Mouse (Mus musculus): ENCODE measurements around the gene Porcn.
A peak's percentile ranks its signal among the peaks of the same experiment; 100 is the strongest.

The Porcn gene

DNA sequence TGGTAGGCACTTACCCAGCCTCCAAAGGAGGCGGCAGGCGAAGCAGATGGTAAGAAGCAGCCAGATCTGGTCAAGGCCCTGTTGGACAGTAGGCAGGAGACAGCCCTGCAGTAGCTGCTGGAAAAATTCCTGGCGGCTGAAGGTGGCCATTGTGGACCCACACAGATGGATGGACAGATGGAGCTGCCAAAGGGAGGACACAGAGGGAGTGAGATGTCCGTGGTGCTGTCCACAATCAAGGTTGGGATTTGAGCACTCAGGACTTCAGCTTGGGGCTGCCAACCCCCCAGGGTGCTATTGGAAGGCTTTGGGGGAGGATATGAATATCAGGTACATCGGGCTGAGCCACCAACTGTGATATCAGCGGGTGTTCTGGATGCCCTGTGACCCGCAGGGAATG lies 774 bp downstream of the Porcn start:
- DNase-seq (ENCODE audit: low spot score in 2 of 2), result no peak

GRCm38 (mm10) chrX:8205088-8205487 lies 1.2 kb downstream of the Porcn start:
- no peak for DNase-seq (ENCODE audit: low spot score in 2 of 2)

DNA sequence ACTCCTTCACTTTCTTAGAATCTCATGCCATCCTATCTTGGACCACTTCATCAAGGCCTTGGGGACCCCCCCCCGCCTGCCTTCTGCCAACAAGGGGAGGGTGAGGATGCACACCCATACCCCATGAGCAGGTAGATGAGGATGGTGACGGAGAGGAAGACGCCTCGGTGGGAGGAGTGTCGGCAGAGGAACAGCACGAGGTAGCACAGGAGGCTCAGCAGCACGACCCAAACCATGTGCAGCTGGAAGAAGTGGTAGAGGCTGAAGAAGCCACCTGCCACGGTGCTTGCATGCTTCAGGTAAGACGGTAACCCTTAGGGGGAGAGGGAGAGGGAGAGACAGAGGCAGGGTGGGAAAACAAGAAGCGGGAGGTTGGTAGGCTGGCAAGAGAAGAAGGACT lies 2.2 kb downstream of the Porcn start:
- no peak for DNase-seq (ENCODE audit: low spot score in 2 of 2)

GRCm38 (mm10) chrX:8203105-8203504 lies 3.2 kb downstream of the Porcn start:
- DNase-seq (ENCODE audit: low spot score in 2 of 2), result no peak

- no peak for DNase-seq (ENCODE audit: low spot score in 2 of 2)
These were observed 13.0 kb downstream of the Porcn start, which contains the start of gene Ebp for GRCm38 (mm10) chrX:8193419-8193723. Gene Ebp (minus strand): TSS chrX:8193512.

DNA sequence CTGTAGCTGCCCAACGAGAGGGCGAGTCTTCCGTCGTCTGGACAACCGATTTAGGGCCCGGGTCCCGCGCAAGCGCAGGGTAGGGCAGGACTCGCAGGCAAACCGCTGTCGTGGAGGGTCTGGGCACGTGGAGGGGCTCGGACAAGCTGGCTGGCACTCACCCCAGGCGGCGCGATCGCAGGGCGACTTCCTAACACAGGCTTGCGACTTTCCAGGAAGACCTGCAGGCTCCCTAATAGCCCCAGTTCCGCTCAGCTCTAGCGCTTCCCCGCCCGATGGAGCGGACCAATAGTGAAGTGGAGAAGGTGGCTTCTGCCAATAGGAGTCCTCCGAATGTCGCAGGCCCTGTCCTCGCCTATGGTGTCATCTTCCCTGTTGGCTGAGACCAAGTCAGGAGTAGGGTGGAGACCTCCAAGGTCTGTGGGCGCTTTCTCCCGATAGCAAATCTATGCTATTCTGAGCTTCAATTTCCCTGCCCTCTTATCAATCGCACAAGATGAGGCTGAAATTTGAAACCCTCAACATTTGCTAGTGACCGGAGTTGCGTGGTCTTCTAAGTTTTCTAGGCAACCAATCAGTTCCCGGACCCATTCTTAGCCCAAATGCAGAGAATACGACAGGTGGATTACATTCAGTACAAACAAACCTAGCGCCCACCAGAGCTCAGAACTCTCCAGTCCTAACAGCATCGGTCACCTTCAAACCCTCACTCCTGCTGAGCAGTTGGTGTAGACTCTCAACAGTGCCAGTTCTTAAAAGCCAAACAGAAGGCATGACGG lies 13.5 kb downstream of the Porcn start:
- peak; percentile 55 to 61 for DNase-seq (ENCODE audit: low spot score in 2 of 2)

DNA sequence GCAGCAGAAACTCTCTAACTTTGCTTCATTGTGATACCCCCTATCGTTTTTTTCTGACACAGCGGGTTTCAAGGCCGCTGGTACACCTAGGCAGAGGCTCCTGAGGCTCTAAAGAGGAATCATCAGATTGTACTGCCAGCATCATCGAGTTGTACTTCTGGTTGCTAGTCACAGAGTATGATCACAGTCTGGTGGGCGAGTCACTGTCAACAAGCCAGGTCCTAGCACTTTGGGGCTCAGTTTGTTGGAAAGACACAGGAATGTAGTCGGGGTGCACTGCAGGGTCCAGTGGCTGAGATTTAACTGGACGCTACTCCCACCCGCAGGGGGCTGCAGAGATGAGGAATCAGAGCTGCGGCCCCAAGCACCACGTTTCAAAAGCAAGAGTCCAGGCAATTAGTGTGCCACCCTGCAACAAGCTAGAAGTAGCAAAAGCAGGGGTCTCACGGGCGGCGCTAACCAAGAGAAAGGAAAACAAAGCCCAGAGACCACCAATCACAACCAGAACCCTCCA lies 14.1 kb downstream of the Porcn start:
- no peak for DNase-seq (ENCODE audit: low spot score in 2 of 2)

DNA sequence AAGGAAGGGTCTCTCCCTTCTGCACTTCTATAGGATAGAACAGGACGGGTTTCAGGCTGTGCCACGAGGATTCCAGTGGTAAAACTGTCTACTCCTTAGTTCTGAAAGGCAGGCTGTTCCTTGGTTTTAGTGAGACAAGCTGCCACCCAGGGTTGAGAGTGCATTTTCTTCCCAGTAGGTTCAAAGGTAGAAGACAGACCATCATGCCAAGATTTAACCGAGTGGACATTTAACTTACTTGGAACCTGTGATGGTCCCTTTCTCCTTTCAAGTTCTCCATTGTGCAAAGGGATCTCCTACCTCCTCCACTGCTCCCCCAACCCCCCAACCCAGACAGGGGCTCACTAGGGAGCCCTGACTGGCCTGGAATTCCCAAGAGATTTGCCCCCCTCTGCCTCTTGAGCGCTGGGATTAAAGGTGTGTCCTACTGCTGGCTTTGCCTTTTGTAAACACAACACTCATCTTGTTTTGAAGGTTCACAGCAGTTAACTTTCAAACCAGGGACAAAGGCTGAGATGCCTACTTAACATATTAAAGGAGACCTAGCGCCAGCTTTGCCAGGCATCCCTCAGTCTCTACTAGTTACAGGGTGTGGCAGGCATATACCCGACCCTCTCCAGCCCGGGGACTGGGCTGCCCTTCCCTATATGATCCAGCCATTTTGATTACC lies 23.3 kb downstream of the Porcn start:
- DNase-seq (ENCODE audit: low spot score in 2 of 2), result no peak

DNA sequence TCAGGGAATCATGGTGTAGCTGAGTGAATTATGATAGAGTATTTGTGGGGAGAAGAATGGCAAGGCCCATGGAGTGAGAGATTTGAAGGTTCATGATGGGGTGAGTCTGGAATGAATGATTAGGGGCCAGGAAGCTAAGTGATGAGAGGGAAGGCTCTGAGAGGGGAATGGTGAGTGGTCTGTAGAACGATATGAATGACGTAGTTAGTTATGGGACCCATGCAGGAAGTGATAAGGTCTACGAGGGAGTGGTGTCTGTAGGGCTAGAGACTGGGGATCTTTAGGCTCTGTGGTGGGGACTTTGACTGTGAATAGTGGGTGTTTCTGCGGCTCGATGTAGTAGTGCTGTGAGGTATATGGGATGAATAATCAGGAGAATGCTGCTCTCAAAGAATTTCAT lies 26.7 kb downstream of the Porcn start:
- DNase-seq (ENCODE audit: low spot score in 2 of 2), result no peak

DNA sequence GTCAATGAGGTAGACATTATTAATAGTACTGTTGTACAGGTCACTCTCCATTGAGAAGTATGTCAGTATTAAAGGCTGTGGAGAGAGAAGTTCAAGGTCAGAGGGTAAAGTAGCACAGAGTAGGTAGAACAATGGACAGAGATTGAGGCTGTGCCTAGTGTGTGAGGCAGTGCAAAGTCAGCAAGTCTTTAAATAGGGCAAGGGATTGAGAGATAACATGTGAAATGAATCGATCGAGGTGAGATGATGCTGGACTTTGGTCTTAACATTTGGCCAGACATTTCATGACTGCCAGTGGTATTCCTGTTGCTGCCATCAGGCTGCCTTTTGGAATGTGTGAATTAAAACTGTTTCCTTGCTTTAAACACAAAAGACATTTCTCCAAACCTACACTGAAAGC lies 27.5 kb downstream of the Porcn start:
- DNase-seq (ENCODE audit: low spot score in 2 of 2), result no peak

GRCm38 (mm10) chrX:8175504-8176385 lies 30.6 kb downstream of the Porcn start, which contains the start of gene Tbc1d25:
Gene Tbc1d25 (minus strand): TSS chrX:8176181.
- peak; percentile 63 to 67 for DNase-seq (ENCODE audit: low spot score in 2 of 2)

DNA sequence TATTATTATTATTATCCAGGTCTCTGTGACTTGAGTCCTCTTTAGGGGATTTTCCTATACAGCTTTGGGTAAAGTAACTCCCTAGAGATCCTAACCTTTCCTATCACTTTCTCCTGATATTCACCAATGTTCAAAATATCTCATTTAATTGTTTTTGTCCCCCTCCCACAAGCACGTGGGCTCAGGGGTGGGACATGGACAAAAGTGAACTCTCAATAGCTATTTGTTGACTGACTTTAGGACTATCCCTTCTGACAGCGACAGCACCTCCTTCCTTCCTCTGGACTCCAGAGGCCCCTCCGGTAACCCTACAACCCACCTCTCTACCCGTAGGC lies 31.2 kb downstream of the Porcn start:
- DNase-seq (ENCODE audit: low spot score in 2 of 2), result no peak

- DNase-seq (ENCODE audit: low spot score in 2 of 2), result peak in 1 of 2 experiments; percentile 4
These were observed 38.3 kb downstream of the Porcn start for GRCm38 (mm10) chrX:8167716-8168647.

GRCm38 (mm10) chrX:8164471-8164870 lies 41.9 kb downstream of the Porcn start:
- DNase-seq (ENCODE audit: low spot score in 2 of 2), result no peak

- DNase-seq (ENCODE audit: low spot score in 2 of 2), result no peak
These were observed 43.2 kb downstream of the Porcn start for GRCm38 (mm10) chrX:8163076-8163475.

- DNase-seq (ENCODE audit: low spot score in 2 of 2), result peak; percentile 73 to 80
These were observed 61.0 kb downstream of the Porcn start, which contains the start of gene Rbm3 for GRCm38 (mm10) chrX:8145153-8145991. Gene Rbm3 (minus strand): TSS chrX:8145880.
